Mouse (Mus musculus): ENCODE measurements around the gene Dnajb2.

GRCm38 (mm10) chr1:75223532-75223931 lies 12.7 kb upstream of the Dnajb2 start:
- TF ChIP-seq MAX (IDR thresholded peaks at IDR 0.05) (no peak), USF1 (IDR thresholded peaks at IDR 0.05; ENCODE audit: low read depth) (no peak), CTCF (IDR thresholded peaks at IDR 0.05; ENCODE audit: control insufficient read depth, insufficient read depth, insufficient read length) (no peak), MYOD1 (IDR thresholded peaks at IDR 0.05; ENCODE audit: control insufficient read depth, insufficient read length, low read depth) (no peak), CEBPB (IDR thresholded peaks at IDR 0.05; ENCODE audit: low read depth) (no peak), FOSL1 (IDR thresholded peaks at IDR 0.05; ENCODE audit: insufficient read depth, low read length, poor library complexity, severe bottlenecking) (no peak), MYOG (IDR thresholded peaks at IDR 0.05; ENCODE audit: control insufficient read depth, extremely low read depth, insufficient read length) (no peak)
